Mouse (Mus musculus): Measurements from ENCODE around the gene Slc1a1. TPM values are rescaled to one million over a fixed set of nuclear protein-coding genes. Genes with fewer than 3 reads are reported as not detected.

Slc1a1 gene
- polyA plus RNA-seq, 1 experiment = 0.77 TPM

DNA sequence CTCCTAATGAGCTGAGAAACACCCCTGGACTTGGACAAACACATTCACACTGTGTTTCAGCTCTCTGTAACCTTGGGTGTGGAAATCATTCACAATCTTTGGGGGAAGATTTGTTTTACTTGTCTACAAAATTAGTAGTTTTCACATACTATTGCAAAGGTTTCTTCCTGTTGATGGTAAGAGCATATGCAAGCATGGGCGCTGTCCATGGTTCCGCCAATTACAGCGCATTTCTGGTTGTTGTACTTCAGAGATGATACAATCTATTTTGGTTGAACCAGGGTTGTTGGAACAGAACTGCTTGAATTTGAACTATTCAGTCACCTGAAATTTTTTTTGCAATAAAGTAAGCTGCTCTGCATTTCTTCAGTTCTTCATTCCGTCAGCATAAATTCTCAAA is 16.6 kb upstream of the Slc1a1 start:
- H3K4me3 ChIP-seq (ENCODE audit: insufficient read depth, low read length) = no peak overlapping the region
- no peak overlapping the region for H3K27ac ChIP-seq (ENCODE audit: insufficient read depth, low read length)
- H3K4me1 ChIP-seq (ENCODE audit: control insufficient read depth, insufficient read depth, low read length) = no peaks in the 10 kb centered on the region
- TF ChIP-seq POLR2A (IDR thresholded peaks at IDR 0.05; ENCODE audit: low read depth, low read length) (no peak), CTCF (IDR thresholded peaks at IDR 0.05; ENCODE audit: borderline replicate concordance, insufficient read depth, low read length) (no peak)

GRCm38 (mm10) chr19:28827697-28828328 is 7.0 kb upstream of the Slc1a1 start:
- Histone ChIP-seq H3K4me3 (ENCODE audit: insufficient read depth, low read length) (no peak overlapping the region), H3K4me1 (ENCODE audit: control insufficient read depth, insufficient read depth, low read length) (no peaks in the 10 kb centered on the region), H3K27ac (ENCODE audit: insufficient read depth, low read length) (no peak overlapping the region)
- TF ChIP-seq CTCF (IDR thresholded peaks at IDR 0.05; ENCODE audit: borderline replicate concordance, insufficient read depth, low read length) = no peak
- TF ChIP-seq POLR2A (IDR thresholded peaks at IDR 0.05; ENCODE audit: low read depth, low read length) = no peak

GRCm38 (mm10) chr19:28831324-28831723 is 3.5 kb upstream of the Slc1a1 start:
- Histone ChIP-seq H3K27ac (ENCODE audit: insufficient read depth, low read length) (no peak overlapping the region), H3K4me1 (ENCODE audit: control insufficient read depth, insufficient read depth, low read length) (no peaks in the 10 kb centered on the region), H3K4me3 (ENCODE audit: insufficient read depth, low read length) (no peak overlapping the region)
- TF ChIP-seq CTCF (IDR thresholded peaks at IDR 0.05; ENCODE audit: borderline replicate concordance, insufficient read depth, low read length) = no peak
- no peak for TF ChIP-seq POLR2A (IDR thresholded peaks at IDR 0.05; ENCODE audit: low read depth, low read length)

- Histone ChIP-seq H3K4me3 (ENCODE audit: insufficient read depth, low read length) (no peak overlapping the region), H3K27ac (ENCODE audit: insufficient read depth, low read length) (no peak overlapping the region), H3K4me1 (ENCODE audit: control insufficient read depth, insufficient read depth, low read length) (no peaks in the 10 kb centered on the region)
- TF ChIP-seq POLR2A (IDR thresholded peaks at IDR 0.05; ENCODE audit: low read depth, low read length) (no peak), CTCF (IDR thresholded peaks at IDR 0.05; ENCODE audit: borderline replicate concordance, insufficient read depth, low read length) (no peak)
These were observed 2.2 kb upstream of the Slc1a1 start for GRCm38 (mm10) chr19:28832605-28833004.

DNA sequence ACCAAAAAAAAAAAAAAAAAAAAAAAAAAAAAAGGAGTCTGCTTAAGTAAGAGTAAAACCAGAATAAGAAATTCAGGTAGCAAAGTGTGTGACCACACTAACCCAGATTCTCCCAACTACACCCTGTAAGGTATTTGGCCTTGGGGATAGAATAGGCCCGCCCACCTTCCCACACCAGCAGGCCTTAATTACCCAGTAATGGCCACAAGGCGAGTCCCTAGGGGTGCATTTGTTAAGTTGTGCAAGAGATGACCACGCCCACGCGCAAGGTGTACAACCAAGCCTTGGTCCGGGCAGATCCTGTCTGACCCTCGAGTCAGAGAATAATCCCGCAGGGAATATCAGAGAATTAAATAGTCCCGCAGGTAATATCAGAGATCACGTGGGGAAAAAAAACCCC is 461 bp upstream of the Slc1a1 start:
- H3K4me1 ChIP-seq (ENCODE audit: control insufficient read depth, insufficient read depth, low read length) = no peaks in the 10 kb centered on the region
- TF ChIP-seq POLR2A (IDR thresholded peaks at IDR 0.05; ENCODE audit: low read depth, low read length) (no peak), CTCF (IDR thresholded peaks at IDR 0.05; ENCODE audit: borderline replicate concordance, insufficient read depth, low read length) (no peak)
- H3K27ac ChIP-seq (ENCODE audit: insufficient read depth, low read length) = no peak overlapping the region
- peak overlapping the region; percentile 40 for H3K4me3 ChIP-seq (ENCODE audit: insufficient read depth, low read length)

GRCm38 (mm10) chr19:28835500-28835864 is 633 bp downstream of the Slc1a1 start:
- H3K4me3 ChIP-seq (ENCODE audit: insufficient read depth, low read length) = peak overlapping the region; percentile 40; the same call in 1 of the 2 replicates
- no peak overlapping the region for H3K27ac ChIP-seq (ENCODE audit: insufficient read depth, low read length)
- TF ChIP-seq POLR2A (IDR thresholded peaks at IDR 0.05; ENCODE audit: low read depth, low read length) = no peak
- TF ChIP-seq CTCF (IDR thresholded peaks at IDR 0.05; ENCODE audit: borderline replicate concordance, insufficient read depth, low read length) = no peak
- no peaks in the 10 kb centered on the region for H3K4me1 ChIP-seq (ENCODE audit: control insufficient read depth, insufficient read depth, low read length)

DNA sequence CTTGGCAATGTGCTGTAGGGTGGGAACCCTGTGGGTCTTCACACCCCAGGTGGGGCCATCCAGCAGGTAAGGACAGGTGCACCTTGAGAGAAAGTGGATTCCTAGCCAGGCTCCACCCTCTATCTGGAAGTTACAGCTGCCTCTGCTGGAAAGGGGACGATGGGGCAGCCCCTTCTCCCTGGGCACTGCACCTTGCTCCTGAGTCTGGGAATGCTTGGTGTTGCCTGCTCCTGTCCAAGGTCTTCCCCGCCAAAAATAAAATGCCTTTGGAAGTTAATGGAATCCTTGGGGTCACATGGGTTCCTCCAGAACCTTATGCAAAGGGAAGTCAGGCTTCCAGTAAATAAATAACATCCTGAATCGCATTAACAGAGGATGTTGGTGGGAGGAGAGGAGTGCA is 1.3 kb downstream of the Slc1a1 start:
- H3K4me3 ChIP-seq (ENCODE audit: insufficient read depth, low read length) = no peak overlapping the region
- TF ChIP-seq CTCF (IDR thresholded peaks at IDR 0.05; ENCODE audit: borderline replicate concordance, insufficient read depth, low read length) (no peak), POLR2A (IDR thresholded peaks at IDR 0.05; ENCODE audit: low read depth, low read length) (no peak)
- no peak overlapping the region for H3K27ac ChIP-seq (ENCODE audit: insufficient read depth, low read length)
- no peaks in the 10 kb centered on the region for H3K4me1 ChIP-seq (ENCODE audit: control insufficient read depth, insufficient read depth, low read length)

GRCm38 (mm10) chr19:28836651-28837410 is 2.0 kb downstream of the Slc1a1 start:
- no peaks in the 10 kb centered on the region for H3K4me1 ChIP-seq (ENCODE audit: control insufficient read depth, insufficient read depth, low read length)
- no peak overlapping the region for H3K27ac ChIP-seq (ENCODE audit: insufficient read depth, low read length)
- H3K4me3 ChIP-seq (ENCODE audit: insufficient read depth, low read length) = no peak overlapping the region
- TF ChIP-seq POLR2A (IDR thresholded peaks at IDR 0.05; ENCODE audit: low read depth, low read length) (no peak), CTCF (IDR thresholded peaks at IDR 0.05; ENCODE audit: borderline replicate concordance, insufficient read depth, low read length) (no peak)

DNA sequence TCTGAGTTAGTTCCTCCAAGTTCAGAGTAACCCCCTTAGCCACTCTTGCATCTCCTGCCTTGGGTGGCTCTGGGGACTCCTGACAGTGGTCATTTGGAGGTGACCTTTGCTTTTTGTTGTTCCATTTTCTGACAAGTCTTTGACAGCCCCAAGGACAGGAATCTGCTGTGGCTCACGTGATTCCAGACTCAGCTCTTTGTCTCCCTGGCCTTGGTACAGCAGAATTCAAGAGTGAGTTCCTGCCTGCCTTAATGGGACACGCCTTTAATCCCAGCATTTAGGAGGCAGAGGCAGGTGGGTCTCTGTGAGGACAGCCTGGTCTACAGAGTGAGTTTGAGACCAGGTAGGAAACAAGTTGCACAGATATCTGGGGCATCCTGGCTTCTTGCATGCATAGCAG is 3.9 kb downstream of the Slc1a1 start:
- Histone ChIP-seq H3K4me3 (ENCODE audit: insufficient read depth, low read length) (no peak overlapping the region), H3K4me1 (ENCODE audit: control insufficient read depth, insufficient read depth, low read length) (no peaks in the 10 kb centered on the region), H3K27ac (ENCODE audit: insufficient read depth, low read length) (no peak overlapping the region)
- TF ChIP-seq POLR2A (IDR thresholded peaks at IDR 0.05; ENCODE audit: low read depth, low read length) = no peak
- TF ChIP-seq CTCF (IDR thresholded peaks at IDR 0.05; ENCODE audit: borderline replicate concordance, insufficient read depth, low read length) = no peak

GRCm38 (mm10) chr19:28844946-28845710 is 10.3 kb downstream of the Slc1a1 start:
- Histone ChIP-seq H3K4me3 (ENCODE audit: insufficient read depth, low read length) (no peak overlapping the region), H3K4me1 (ENCODE audit: control insufficient read depth, insufficient read depth, low read length) (no peaks in the 10 kb centered on the region), H3K27ac (ENCODE audit: insufficient read depth, low read length) (no peak overlapping the region)
- TF ChIP-seq POLR2A (IDR thresholded peaks at IDR 0.05; ENCODE audit: low read depth, low read length) (no peak), CTCF (IDR thresholded peaks at IDR 0.05; ENCODE audit: borderline replicate concordance, insufficient read depth, low read length) (no peak)
